Mouse (Mus musculus) gastrocnemius, adult 8-10 months (tissue): ENCODE data around the gene Pou3f3. TPM values are rescaled to one million over a fixed set of nuclear protein-coding genes. Genes with fewer than 3 reads are reported as not detected.

Experiments
- DNase-seq, 2 experiments: peaks; one replicate each; pipeline ENCODE4 v3.0.0; 2022; ENCODE audit warnings: low spot score in 2 of 2
- total RNA-seq, 4 experiments: library from RNA; stranded (reverse); gene quantifications; 2 replicates each; pipeline ENCODE4 v1.2.4; 2022

Pou3f3 gene
- under 1 TPM in 1 of 4 experiments, not detected in 3; 0.04 TPM for total RNA-seq

- no peak for DNase-seq
Observed at GRCm38 (mm10) chr1:42695578-42695915, at the start of gene Pou3f3. Pou3f3 (plus strand) TSS chr1:42695768.

- DNase-seq, result no peak
Observed at GRCm38 (mm10) chr1:42648366-42648935, 47.1 kb upstream of the Pou3f3 start.

GRCm38 (mm10) chr1:42651461-42651860 is 44.1 kb upstream of the Pou3f3 start:
- no peak for DNase-seq

GRCm38 (mm10) chr1:42667546-42667945 is 28.0 kb upstream of the Pou3f3 start:
- no peak for DNase-seq

- DNase-seq, result no peak
Observed at GRCm38 (mm10) chr1:42680673-42681072, 14.9 kb upstream of the Pou3f3 start.

- DNase-seq, result no peak
Observed at GRCm38 (mm10) chr1:42681762-42682161, 13.8 kb upstream of the Pou3f3 start.

GRCm38 (mm10) chr1:42683861-42684260 is 11.7 kb upstream of the Pou3f3 start:
- DNase-seq, result no peak

- no peak for DNase-seq
Observed at GRCm38 (mm10) chr1:42684345-42684744, 11.2 kb upstream of the Pou3f3 start.

GRCm38 (mm10) chr1:42684783-42685182 is 10.8 kb upstream of the Pou3f3 start:
- no peak for DNase-seq

- no peak for DNase-seq
Observed at GRCm38 (mm10) chr1:42685321-42685960, 10.1 kb upstream of the Pou3f3 start.

GRCm38 (mm10) chr1:42686194-42687131 is 9.1 kb upstream of the Pou3f3 start:
- no peak for DNase-seq

GRCm38 (mm10) chr1:42687271-42687670 is 8.3 kb upstream of the Pou3f3 start:
- no peak for DNase-seq

GRCm38 (mm10) chr1:42687756-42688540 is 7.6 kb upstream of the Pou3f3 start:
- no peak for DNase-seq

GRCm38 (mm10) chr1:42688541-42689125 is 6.9 kb upstream of the Pou3f3 start:
- DNase-seq, result no peak

- DNase-seq, result no peak
Observed at GRCm38 (mm10) chr1:42690024-42690575, 5.5 kb upstream of the Pou3f3 start.

- no peak for DNase-seq
Observed at GRCm38 (mm10) chr1:42691202-42692170, 4.1 kb upstream of the Pou3f3 start.

GRCm38 (mm10) chr1:42692221-42692620 is 3.3 kb upstream of the Pou3f3 start:
- no peak for DNase-seq

GRCm38 (mm10) chr1:42693101-42693715 is 2.4 kb upstream of the Pou3f3 start:
- no peak for DNase-seq

GRCm38 (mm10) chr1:42693852-42694251 is 1.7 kb upstream of the Pou3f3 start:
- no peak for DNase-seq
